23 mouse cellular contexts compared by ENCODE assay signal in genomic region chr15:96113091-96113490, GRCm38 (mm10).
DNase-seq lines count a peak whose midpoint lies in the region; ATAC-seq and TF ChIP-seq lines count a peak whose summit lies in the region.
"Had no signal": no experiment of that assay in that cellular context is flagged by ENCODE, and none has a peak within 500 bp of the region (broad histone marks: within the 10 kb centered on the region; RNA-seq: fewer than 3 reads in every experiment).

No protein-coding gene starts in this region.

- H3K79me2 ChIP-seq in myocyte (ENCODE audit: control insufficient read depth, insufficient read depth): no peaks in the 10 kb centered on the region

- 89% methylated on average over 13 of the region's 13 CpGs for WGBS in midbrain, embryonic 11.5 days
- 88% methylated on average over 13 of the region's 13 CpGs for WGBS in midbrain, embryonic 16.5 days
- 93% methylated on average over 13 of the region's 13 CpGs for WGBS in hindbrain, embryonic 13.5 days

- H3K9me3 ChIP-seq in midbrain, embryonic 11.5 days (ENCODE audit: control insufficient read depth, low read length): no peaks in the 10 kb centered on the region
- H3K9me3 ChIP-seq in midbrain, embryonic 16.5 days (replicated peaks; ENCODE audit: control insufficient read depth, low read length, poor library complexity, severe bottlenecking): 0 out of 2 replicates have a peak, but pooled peaks cover 2% of the 10 kb centered on the region
- peaks cover 7% of the 10 kb centered on the region for H3K9me3 ChIP-seq in hindbrain, embryonic 13.5 days
- H3K9me3 ChIP-seq: embryonic facial prominence, embryonic 15.5 days; forebrain, embryonic 12.5 days had no signal

- no peak for TF ChIP-seq POLR2A in myocyte (IDR thresholded peaks at IDR 0.05; ENCODE audit: insufficient read length, low read depth)

- H3K4me3 ChIP-seq in midbrain, embryonic 11.5 days (ENCODE audit: low read depth, low read length): no peak overlapping the region
- H3K4me3 ChIP-seq in midbrain, embryonic 16.5 days (ENCODE audit: low read depth, low read length): no peak overlapping the region
- H3K4me3 ChIP-seq in myocyte: no peak overlapping the region
- no peak overlapping the region for H3K4me3 ChIP-seq in hindbrain, embryonic 13.5 days
- H3K4me3 ChIP-seq: embryonic facial prominence, embryonic 12.5 days; embryonic facial prominence, embryonic 15.5 days; erythroblast, embryonic 14.5 days; forebrain, embryonic 10.5 days; forebrain, embryonic 12.5 days had no signal

- no peak overlapping the region for H3K4me2 ChIP-seq in midbrain, embryonic 11.5 days
- no peak overlapping the region for H3K4me2 ChIP-seq in midbrain, embryonic 16.5 days (ENCODE audit: low read length)
- no peak overlapping the region for H3K4me2 ChIP-seq in myocyte (ENCODE audit: low read depth)
- H3K4me2 ChIP-seq in hindbrain, embryonic 13.5 days: no peak overlapping the region
- H3K4me2 ChIP-seq: embryonic facial prominence, embryonic 12.5 days; embryonic facial prominence, embryonic 15.5 days; forebrain, embryonic 12.5 days had no signal

- no peaks in the 10 kb centered on the region for H3K36me3 ChIP-seq in midbrain, embryonic 11.5 days (ENCODE audit: control insufficient read depth, insufficient read depth, low read length)
- no peaks in the 10 kb centered on the region for H3K36me3 ChIP-seq in midbrain, embryonic 16.5 days (ENCODE audit: control insufficient read depth, insufficient read depth, low read length)
- H3K36me3 ChIP-seq in myocyte (ENCODE audit: control insufficient read depth, insufficient read depth): no peaks in the 10 kb centered on the region
- no peaks in the 10 kb centered on the region for H3K36me3 ChIP-seq in hindbrain, embryonic 13.5 days
- H3K36me3 ChIP-seq: embryonic facial prominence, embryonic 12.5 days; embryonic facial prominence, embryonic 15.5 days; forebrain, embryonic 10.5 days; forebrain, embryonic 12.5 days had no signal

- H3ac ChIP-seq in myocyte (ENCODE audit: control insufficient read depth, insufficient read length): no peak overlapping the region

- no peak overlapping the region for H3K9ac ChIP-seq in midbrain, embryonic 11.5 days (ENCODE audit: low read length)
- no peak overlapping the region for H3K9ac ChIP-seq in midbrain, embryonic 16.5 days (ENCODE audit: low read depth, low read length)
- H3K9ac ChIP-seq in hindbrain, embryonic 13.5 days: no peak overlapping the region
- H3K9ac ChIP-seq: embryonic facial prominence, embryonic 12.5 days; embryonic facial prominence, embryonic 15.5 days; forebrain, embryonic 12.5 days had no signal

- DNase-seq in heart, adult 11 months: peak; percentile 74
- DNase-seq in heart, adult 8-10 months (ENCODE audit: low spot score): no peak
- DNase-seq in midbrain, embryonic 11.5 days (ENCODE audit: low spot score, missing footprints): peak; percentile 54
- DNase-seq: adrenal gland, adult 2 months; adrenal gland, postnatal 10 days; adrenal gland, postnatal 25 days; cerebellum, adult 11 months; cerebellum, adult 18-20 months; cerebellum, adult 8-10 months; cerebellum, adult 9-11 months; cerebellum, postnatal 14 days; cerebellum, postnatal 36 days; embryo, embryonic 11 days had no signal

- H3K27me3 ChIP-seq in midbrain, embryonic 11.5 days (ENCODE audit: control insufficient read depth, insufficient read depth, low read length): no peaks in the 10 kb centered on the region
- H3K27me3 ChIP-seq in midbrain, embryonic 16.5 days (ENCODE audit: control insufficient read depth, insufficient read depth, low read depth, low read length): no peaks in the 10 kb centered on the region
- no peaks in the 10 kb centered on the region for H3K27me3 ChIP-seq in myocyte (ENCODE audit: control insufficient read depth, insufficient read depth, insufficient read length)
- H3K27me3 ChIP-seq in hindbrain, embryonic 13.5 days: no peaks in the 10 kb centered on the region
- H3K27me3 ChIP-seq: embryonic facial prominence, embryonic 12.5 days; embryonic facial prominence, embryonic 15.5 days; forebrain, embryonic 12.5 days had no signal

- ATAC-seq in midbrain, embryonic 11.5 days (ENCODE audit: low FRiP score): no peak
- no peak for ATAC-seq in midbrain, embryonic 16.5 days
- no peak for ATAC-seq in hindbrain, embryonic 13.5 days (ENCODE audit: low FRiP score)
- ATAC-seq: forebrain, embryonic 14.5 days; forebrain, embryonic 16.5 days had no signal

- H3K27ac ChIP-seq in midbrain, embryonic 11.5 days (ENCODE audit: low read depth, low read length): no peak overlapping the region
- H3K27ac ChIP-seq in midbrain, embryonic 16.5 days (ENCODE audit: low read length): no peak overlapping the region
- H3K27ac ChIP-seq in hindbrain, embryonic 13.5 days: no peak overlapping the region
- H3K27ac ChIP-seq: embryonic facial prominence, embryonic 12.5 days; embryonic facial prominence, embryonic 15.5 days; forebrain, embryonic 10.5 days; forebrain, embryonic 12.5 days had no signal

- no peaks in the 10 kb centered on the region for H3K4me1 ChIP-seq in midbrain, embryonic 11.5 days (ENCODE audit: control insufficient read depth, insufficient read depth, low read length)
- H3K4me1 ChIP-seq in midbrain, embryonic 16.5 days (ENCODE audit: control insufficient read depth, insufficient read depth, low read length): 0 out of 2 replicates have a peak, but pooled peaks cover 2% of the 10 kb centered on the region
- peaks cover 4% of the 10 kb centered on the region; the same call in 1 of the 2 replicates for H3K4me1 ChIP-seq in hindbrain, embryonic 13.5 days (replicated peaks)
- H3K4me1 ChIP-seq: embryonic facial prominence, embryonic 15.5 days; forebrain, embryonic 12.5 days had no signal

TF ChIP-seq in myocyte, 11 proteins besides CTCF, POLR2A, EP300 and RAD21:
- TF ChIP-seq TCF12 (IDR thresholded peaks at IDR 0.05; ENCODE audit: insufficient read depth, poor library complexity, severe bottlenecking) (no peak), E2F4 (IDR thresholded peaks at IDR 0.05; ENCODE audit: insufficient read depth) (no peak), MAX (IDR thresholded peaks at IDR 0.05; ENCODE audit: low read depth) (no peak), MYOG (IDR thresholded peaks at IDR 0.05; ENCODE audit: control insufficient read depth in 1 of 3, insufficient read depth in 1 of 3, insufficient read length in 2 of 3, low read depth in 2 of 3) (peak in 1 of 3 experiments; percentile 48), SRF (IDR thresholded peaks at IDR 0.05; ENCODE audit: control insufficient read depth, insufficient read length, low read depth) (no peak), MYOD1 (IDR thresholded peaks at IDR 0.05; ENCODE audit: control insufficient read depth in 1 of 3, insufficient read length in 2 of 3, low read depth in 2 of 3) (peak in 2 of 3 experiments; percentile 45 to 48), USF1 (IDR thresholded peaks at IDR 0.05; ENCODE audit: low read depth) (no peak), CEBPB (IDR thresholded peaks at IDR 0.05; ENCODE audit: insufficient read depth, poor library complexity, severe bottlenecking) (no peak), TCF3 (IDR thresholded peaks at IDR 0.05; ENCODE audit: insufficient read length, low read depth) (no peak), POLR2AphosphoS2 (IDR thresholded peaks at IDR 0.05; ENCODE audit: insufficient read length, low read depth) (no peak), REST (IDR thresholded peaks at IDR 0.05; ENCODE audit: insufficient read depth, insufficient read length) (no peak)
